Mouse (Mus musculus) embryonic facial prominence, embryonic 13.5 days (tissue): ENCODE measurements around the gene Ralgps2. TPM values are rescaled to one million over a fixed set of nuclear protein-coding genes. Genes with fewer than 3 reads are reported as not detected.

Experiments used
- ATAC-seq: fragments of 200-750 bp; cut with Nextera tagmentation; 2 replicates; pipeline ENCODE4 v1.8.0; 2017; ENCODE audit warnings: low read depth; ENCODE audit not compliant: insufficient number of reproducible peaks, insufficient read depth, low FRiP score, low TSS enrichment
- H3K27ac ChIP-seq: fragments of 300-500 bp; sonication (generic); 2 replicates; pipeline ENCODE4 v1.5.1; 2015; ENCODE audit warnings: moderate library complexity, mild to moderate bottlenecking, inconsistent platforms
- H3K27me3 ChIP-seq: fragments of 300-500 bp; sonication (generic); 2 replicates; pipeline ENCODE4 v1.6.1; 2015; ENCODE audit warnings: mild to moderate bottlenecking, inconsistent platforms
- H3K36me3 ChIP-seq: fragments of 300-500 bp; sonication (generic); 2 replicates; pipeline ENCODE4 v1.6.1; 2015; ENCODE audit warnings: mild to moderate bottlenecking, inconsistent platforms
- H3K4me1 ChIP-seq: fragments of 300-500 bp; sonication (generic); 2 replicates; pipeline ENCODE4 v1.6.1; 2015; ENCODE audit warnings: inconsistent platforms
- H3K4me2 ChIP-seq: fragments of 300-500 bp; sonication (generic); 2 replicates; pipeline ENCODE4 v1.6.1; 2015; ENCODE audit warnings: moderate library complexity, mild to moderate bottlenecking, inconsistent platforms
- H3K4me3 ChIP-seq: fragments of 300-500 bp; sonication (generic); 2 replicates; pipeline ENCODE4 v1.5.1; 2015; ENCODE audit warnings: mild to moderate bottlenecking, inconsistent platforms
- H3K9ac ChIP-seq: fragments of 300-500 bp; sonication (generic); 2 replicates; pipeline ENCODE4 v1.6.1; 2015; ENCODE audit warnings: mild to moderate bottlenecking, inconsistent platforms
- H3K9me3 ChIP-seq: fragments of 300-500 bp; sonication (generic); 2 replicates; pipeline ENCODE4 v1.6.1; 2016; ENCODE audit warnings: inconsistent platforms
- WGBS: fragments of 180-500 bp; shearing (Covaris S2); methylation state at CpG from one replicate; pipeline ENCODE4 v1.1.7; 2015; ENCODE audit warnings: mixed read lengths; 5-methylcytosine and 5-hydroxymethylcytosine counted together
- polyA plus RNA-seq: library from polyadenylated mRNA; unstranded; fragments of >200 nt; fragmentation: Nextera tagmentation; extraction: Ambion mirVana; gene quantifications from 2 replicates; pipeline ENCODE4 v1.2.1, GENCODE M21; 2015

The Ralgps2 gene
- polyA plus RNA-seq, 1 experiment from 2014 or later = 92.8 TPM

GRCm38 (mm10) chr1:156921290-156921994 is 18.0 kb downstream of the Ralgps2 start:
- no peaks in the 10 kb centered on the region for H3K9me3 ChIP-seq
- H3K9ac ChIP-seq = no peak overlapping the region
- no peaks in the 10 kb centered on the region for H3K36me3 ChIP-seq
- no peak overlapping the region for H3K4me2 ChIP-seq
- H3K27me3 ChIP-seq = no peaks in the 10 kb centered on the region
- WGBS = 58% methylated on average over 12 of the region's 12 CpGs
- H3K27ac ChIP-seq = no peak overlapping the region
- ATAC-seq = no peak
- H3K4me1 ChIP-seq = peaks cover 32% of the 10 kb centered on the region
- no peak overlapping the region for H3K4me3 ChIP-seq

- no peak for ATAC-seq
- no peaks in the 10 kb centered on the region for H3K27me3 ChIP-seq
- no peaks in the 10 kb centered on the region for H3K36me3 ChIP-seq
- no peak overlapping the region for H3K9ac ChIP-seq
- H3K4me2 ChIP-seq = no peak overlapping the region
- 9% methylated on average over 3 of the region's 3 CpGs for WGBS
- H3K4me1 ChIP-seq = peaks cover 36% of the 10 kb centered on the region
- H3K4me3 ChIP-seq = no peak overlapping the region
- no peaks in the 10 kb centered on the region for H3K9me3 ChIP-seq
- H3K27ac ChIP-seq = no peak overlapping the region
Observed at GRCm38 (mm10) chr1:156917460-156917859, 22.0 kb downstream of the Ralgps2 start.

DNA sequence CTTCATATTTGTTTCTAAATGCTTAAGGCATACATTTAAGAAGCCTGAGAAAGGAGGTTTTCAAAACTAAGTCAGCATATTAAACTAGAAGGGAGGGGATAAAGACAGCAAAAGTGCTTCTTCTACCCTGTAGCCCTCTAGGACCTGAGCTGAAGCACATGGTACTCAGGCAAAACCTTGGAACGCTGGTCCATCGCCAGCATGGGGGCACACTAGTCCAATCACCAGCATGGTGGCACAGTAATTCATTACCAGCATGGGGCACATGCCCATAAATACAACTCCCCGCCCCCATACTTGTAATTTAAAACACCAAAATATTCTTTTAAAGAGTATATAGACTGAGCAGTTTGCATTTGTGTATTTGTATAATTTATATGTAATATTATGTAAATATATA is 23.1 kb downstream of the Ralgps2 start:
- WGBS = 84% methylated on average over 3 of the region's 3 CpGs
- H3K9me3 ChIP-seq = no peaks in the 10 kb centered on the region
- no peak overlapping the region for H3K27ac ChIP-seq
- H3K4me3 ChIP-seq = no peak overlapping the region
- no peak overlapping the region for H3K9ac ChIP-seq
- ATAC-seq = no peak
- H3K27me3 ChIP-seq = no peaks in the 10 kb centered on the region
- no peaks in the 10 kb centered on the region for H3K36me3 ChIP-seq
- H3K4me2 ChIP-seq = no peak overlapping the region
- H3K4me1 ChIP-seq = peaks cover 30% of the 10 kb centered on the region

DNA sequence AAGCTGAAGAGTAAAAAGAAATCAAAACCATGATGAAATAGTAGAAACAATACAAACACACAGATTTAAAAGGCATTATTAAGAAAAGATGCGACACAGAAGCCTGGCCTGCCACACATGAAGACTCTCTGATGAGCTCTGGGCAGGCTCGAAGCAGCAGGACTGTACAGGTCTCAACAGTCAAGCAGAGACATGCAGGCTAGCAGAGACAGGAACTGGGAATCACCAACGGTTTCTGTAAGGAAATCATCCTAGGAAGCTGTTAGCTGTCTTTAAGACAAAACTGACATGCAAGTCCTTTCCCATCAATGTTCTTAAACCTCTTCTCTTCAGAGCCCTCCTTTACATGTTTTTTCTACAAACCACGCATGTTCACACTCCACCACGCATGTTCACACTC is 24.5 kb downstream of the Ralgps2 start:
- no peak overlapping the region for H3K4me3 ChIP-seq
- H3K9ac ChIP-seq = no peak overlapping the region
- H3K4me2 ChIP-seq = no peak overlapping the region
- ATAC-seq = no peak
- peaks cover 17% of the 10 kb centered on the region for H3K4me1 ChIP-seq
- WGBS = 55% methylated on average over 5 of the region's 5 CpGs
- no peaks in the 10 kb centered on the region for H3K9me3 ChIP-seq
- H3K27me3 ChIP-seq = no peaks in the 10 kb centered on the region
- H3K27ac ChIP-seq = no peak overlapping the region; the same call in 1 of the 2 replicates
- H3K36me3 ChIP-seq = no peaks in the 10 kb centered on the region

- Histone ChIP-seq H3K4me3 (no peak overlapping the region), H3K4me2 (no peak overlapping the region), H3K9me3 (no peaks in the 10 kb centered on the region), H3K27ac (no peak overlapping the region; the same call in 1 of the 2 replicates), H3K27me3 (no peaks in the 10 kb centered on the region), H3K9ac (no peak overlapping the region), H3K4me1 (peaks cover 14% of the 10 kb centered on the region), H3K36me3 (no peaks in the 10 kb centered on the region)
- no peak for ATAC-seq
- WGBS = 86% methylated on average over 6 of the region's 6 CpGs
Observed at GRCm38 (mm10) chr1:156913190-156913589, 26.2 kb downstream of the Ralgps2 start.

- no peak for ATAC-seq
- Histone ChIP-seq H3K4me2 (no peak overlapping the region), H3K27me3 (no peaks in the 10 kb centered on the region), H3K9ac (no peak overlapping the region), H3K4me3 (no peak overlapping the region), H3K4me1 (peaks cover 11% of the 10 kb centered on the region), H3K9me3 (no peaks in the 10 kb centered on the region), H3K27ac (no peak overlapping the region), H3K36me3 (peaks cover 13% of the 10 kb centered on the region)
- WGBS = 72% methylated on average over 2 of the region's 2 CpGs
Observed at GRCm38 (mm10) chr1:156910948-156911347, 28.5 kb downstream of the Ralgps2 start.

- H3K4me3 ChIP-seq = no peak overlapping the region
- no peak for ATAC-seq
- no peak overlapping the region for H3K4me2 ChIP-seq
- peaks cover 13% of the 10 kb centered on the region for H3K36me3 ChIP-seq
- peaks cover 7% of the 10 kb centered on the region for H3K4me1 ChIP-seq
- no peak overlapping the region for H3K27ac ChIP-seq
- no peak overlapping the region for H3K9ac ChIP-seq
- H3K9me3 ChIP-seq = no peaks in the 10 kb centered on the region
- H3K27me3 ChIP-seq = no peaks in the 10 kb centered on the region
Observed at GRCm38 (mm10) chr1:156909866-156910265, 29.6 kb downstream of the Ralgps2 start.

- no peak for ATAC-seq
- H3K4me3 ChIP-seq = no peak overlapping the region
- H3K9ac ChIP-seq = no peak overlapping the region
- no peaks in the 10 kb centered on the region for H3K27me3 ChIP-seq
- H3K9me3 ChIP-seq = no peaks in the 10 kb centered on the region
- no peak overlapping the region for H3K4me2 ChIP-seq
- H3K27ac ChIP-seq = no peak overlapping the region
- H3K36me3 ChIP-seq = peaks cover 13% of the 10 kb centered on the region
- H3K4me1 ChIP-seq = peaks cover 6% of the 10 kb centered on the region; the same call in 1 of the 2 replicates
- WGBS = 94% methylated on average over 4 of the region's 4 CpGs
Observed at GRCm38 (mm10) chr1:156909265-156909664, 30.2 kb downstream of the Ralgps2 start.

DNA sequence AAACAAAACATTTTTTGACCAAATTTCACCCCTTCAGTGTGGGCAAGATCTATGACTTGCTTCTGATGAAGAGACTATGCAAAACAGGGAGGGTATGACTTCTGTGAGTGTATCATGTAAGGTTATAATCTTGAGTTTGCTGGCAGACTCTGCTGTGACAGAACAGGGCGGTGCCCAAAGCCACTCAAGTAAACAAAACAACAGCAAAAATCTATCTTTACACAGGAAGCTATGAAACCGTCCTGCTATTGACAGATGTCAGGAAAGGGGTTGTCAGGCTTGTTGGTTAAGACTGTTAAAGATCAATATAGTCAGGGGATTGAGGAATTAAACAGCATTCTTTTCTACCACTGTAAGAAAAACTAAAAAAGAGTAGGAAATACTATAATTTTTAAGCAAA is 33.8 kb downstream of the Ralgps2 start:
- no peaks in the 10 kb centered on the region for H3K27me3 ChIP-seq
- no peak overlapping the region for H3K4me2 ChIP-seq
- H3K4me1 ChIP-seq = no peaks in the 10 kb centered on the region
- H3K36me3 ChIP-seq = peaks cover 18% of the 10 kb centered on the region
- WGBS = 72% methylated on average over 2 of the region's 2 CpGs
- no peak for ATAC-seq
- no peak overlapping the region for H3K27ac ChIP-seq
- H3K9ac ChIP-seq = no peak overlapping the region
- H3K4me3 ChIP-seq = no peak overlapping the region
- no peaks in the 10 kb centered on the region for H3K9me3 ChIP-seq

DNA sequence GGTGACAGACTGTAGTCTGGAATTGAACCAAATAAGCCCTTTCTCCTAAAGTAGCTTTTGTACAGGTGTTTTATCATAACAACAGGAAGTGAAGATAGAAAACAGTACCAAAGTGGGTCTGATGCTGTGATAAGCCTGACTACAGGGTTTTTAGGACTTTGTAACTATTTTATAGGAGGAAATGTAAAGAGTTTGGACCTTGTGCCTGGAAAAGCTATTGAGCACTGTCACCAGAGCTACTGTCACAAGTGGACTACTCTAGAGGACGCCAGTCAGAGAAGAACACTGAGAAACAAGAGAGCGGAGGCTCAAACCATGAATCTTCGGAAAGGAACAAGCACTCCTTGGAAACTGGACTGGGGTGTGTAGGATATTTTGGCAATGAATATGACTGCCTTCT is 35.5 kb downstream of the Ralgps2 start:
- Histone ChIP-seq H3K9me3 (no peaks in the 10 kb centered on the region), H3K9ac (no peak overlapping the region), H3K27me3 (no peaks in the 10 kb centered on the region), H3K4me3 (no peak overlapping the region), H3K36me3 (peaks cover 25% of the 10 kb centered on the region), H3K27ac (no peak overlapping the region), H3K4me1 (no peaks in the 10 kb centered on the region), H3K4me2 (no peak overlapping the region)
- ATAC-seq = no peak
- 90% methylated on average over 3 of the region's 3 CpGs for WGBS

DNA sequence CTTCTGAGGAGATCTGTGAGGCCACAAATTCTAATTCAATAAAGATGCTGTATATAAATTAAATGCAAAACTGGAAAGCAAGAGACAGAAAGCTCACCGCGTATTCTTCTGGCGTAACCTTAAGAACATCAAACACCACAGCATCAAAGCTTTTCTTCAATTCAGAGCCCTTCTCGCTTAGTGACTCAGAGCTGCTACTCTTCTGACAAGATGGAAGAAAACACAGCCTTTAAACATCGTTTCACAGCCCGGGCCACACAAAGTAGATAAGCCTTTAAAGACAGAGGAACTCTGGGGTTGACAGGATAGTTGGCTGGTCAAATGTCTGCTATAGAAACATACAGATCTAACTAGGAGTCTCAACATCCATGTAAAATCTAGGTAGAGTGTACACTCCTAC is 37.7 kb downstream of the Ralgps2 start:
- no peak for ATAC-seq
- no peak overlapping the region for H3K4me2 ChIP-seq
- H3K4me3 ChIP-seq = no peak overlapping the region
- no peaks in the 10 kb centered on the region for H3K27me3 ChIP-seq
- no peak overlapping the region for H3K9ac ChIP-seq
- no peak overlapping the region for H3K27ac ChIP-seq
- no peaks in the 10 kb centered on the region for H3K4me1 ChIP-seq
- H3K36me3 ChIP-seq = peaks cover 27% of the 10 kb centered on the region
- WGBS = 64% methylated on average over 6 of the region's 6 CpGs
- no peaks in the 10 kb centered on the region for H3K9me3 ChIP-seq

DNA sequence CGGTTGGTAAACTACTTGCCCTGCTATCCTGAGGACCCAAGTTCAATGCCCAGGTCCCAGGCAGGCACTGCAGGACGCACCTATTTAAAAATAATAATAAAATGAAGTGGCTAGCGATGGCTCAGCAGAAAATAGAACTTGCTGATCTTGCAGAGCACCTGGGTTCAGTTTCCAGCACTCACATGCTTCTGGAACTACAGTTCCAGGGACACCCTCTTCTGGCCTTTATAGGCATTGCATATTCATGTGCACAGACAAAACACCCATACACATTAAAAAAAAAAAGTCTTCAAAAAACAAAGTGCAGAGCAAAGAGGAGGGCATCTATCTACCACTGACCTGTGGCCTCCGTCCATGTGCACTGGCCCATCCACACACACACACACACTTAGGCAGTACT is 47.9 kb downstream of the Ralgps2 start:
- Histone ChIP-seq H3K4me2 (no peak overlapping the region), H3K9ac (no peak overlapping the region), H3K36me3 (peaks cover 25% of the 10 kb centered on the region), H3K9me3 (no peaks in the 10 kb centered on the region), H3K4me3 (no peak overlapping the region), H3K27me3 (no peaks in the 10 kb centered on the region), H3K27ac (no peak overlapping the region), H3K4me1 (no peaks in the 10 kb centered on the region)
- 93% methylated on average over 4 of the region's 4 CpGs for WGBS
- no peak for ATAC-seq
